ENCODE assay signal across 24 mouse cellular contexts in genomic region chr16:96600791-96601190, GRCm38 (mm10).
DNase-seq lines count a peak whose midpoint lies in the region; ATAC-seq and TF ChIP-seq lines count a peak whose summit lies in the region.
"Had no signal": no experiment of that assay in that cellular context is flagged by ENCODE, and none has a peak within 500 bp of the region (broad histone marks: within the 10 kb centered on the region; RNA-seq: fewer than 3 reads in every experiment).

No protein-coding gene starts in this region.

- TF ChIP-seq POLR2A in thymus, adult 2 months (IDR thresholded peaks at IDR 0.05; ENCODE audit: control insufficient read depth, extremely low read depth, insufficient read depth, low read length, poor library complexity), result no peak

- H3K9me3 ChIP-seq in kidney, embryonic 14.5 days (ENCODE audit: control insufficient read depth, low read length), result no peaks in the 10 kb centered on the region
- H3K9me3 ChIP-seq: embryonic facial prominence, embryonic 12.5 days; embryonic facial prominence, embryonic 15.5 days; forebrain, embryonic 15.5 days; heart, embryonic 12.5 days; heart, embryonic 15.5 days; hindbrain, embryonic 10.5 days; hindbrain, embryonic 13.5 days had no signal

- H3K36me3 ChIP-seq in kidney, embryonic 14.5 days (ENCODE audit: control insufficient read depth, insufficient read depth, low read length), result no peaks in the 10 kb centered on the region
- H3K36me3 ChIP-seq in thymus, adult 2 months (ENCODE audit: control insufficient read depth, insufficient read depth, low read length), result no peaks in the 10 kb centered on the region
- H3K36me3 ChIP-seq: embryonic facial prominence, embryonic 12.5 days; embryonic facial prominence, embryonic 15.5 days; forebrain, embryonic 15.5 days; heart, embryonic 12.5 days; heart, embryonic 15.5 days; hindbrain, embryonic 10.5 days; hindbrain, embryonic 13.5 days had no signal

- 75% methylated on average over 11 of the region's 11 CpGs for WGBS in kidney, embryonic 14.5 days
- WGBS in thymus, adult 2 months, result 91% methylated on average over 11 of the region's 11 CpGs

- H3K9ac ChIP-seq in kidney, embryonic 14.5 days (ENCODE audit: low read depth, low read length), result no peak overlapping the region
- H3K9ac ChIP-seq: embryonic facial prominence, embryonic 12.5 days; embryonic facial prominence, embryonic 15.5 days; forebrain, embryonic 15.5 days; heart, embryonic 12.5 days; heart, embryonic 15.5 days; hindbrain, embryonic 13.5 days had no signal

- TF ChIP-seq CTCF in thymus, adult 2 months (IDR thresholded peaks at IDR 0.05; ENCODE audit: borderline replicate concordance, control insufficient read depth, extremely low read depth, insufficient read depth, low read length, poor library complexity), result no peak

- no peaks in the 10 kb centered on the region for H3K27me3 ChIP-seq in kidney, embryonic 14.5 days (ENCODE audit: control insufficient read depth, insufficient read depth, low read length)
- no peaks in the 10 kb centered on the region for H3K27me3 ChIP-seq in thymus, adult 2 months (ENCODE audit: control insufficient read depth, insufficient read depth, low read length)
- H3K27me3 ChIP-seq: embryonic facial prominence, embryonic 12.5 days; embryonic facial prominence, embryonic 15.5 days; forebrain, embryonic 15.5 days; hindbrain, embryonic 13.5 days had no signal

- no peak for ATAC-seq in kidney, embryonic 14.5 days (ENCODE audit: low FRiP score, low TSS enrichment)
- ATAC-seq: CD4-positive, CD25-positive, alpha-beta regulatory T cell, adult 4 months; forebrain, embryonic 15.5 days had no signal

- H3K4me2 ChIP-seq in kidney, embryonic 14.5 days (replicated peaks; ENCODE audit: low read depth, low read length), result no peak overlapping the region
- H3K4me2 ChIP-seq: embryonic facial prominence, embryonic 12.5 days; embryonic facial prominence, embryonic 15.5 days; forebrain, embryonic 15.5 days; heart, embryonic 12.5 days; heart, embryonic 15.5 days; hindbrain, embryonic 13.5 days had no signal

- H3K4me1 ChIP-seq in kidney, embryonic 14.5 days (ENCODE audit: control insufficient read depth, insufficient read depth, low read length), result no peaks in the 10 kb centered on the region
- no peaks in the 10 kb centered on the region for H3K4me1 ChIP-seq in thymus, adult 2 months (replicated peaks; ENCODE audit: control insufficient read depth, insufficient read depth, low read length)
- H3K4me1 ChIP-seq: embryonic facial prominence, embryonic 12.5 days; embryonic facial prominence, embryonic 15.5 days; forebrain, embryonic 15.5 days; heart, embryonic 12.5 days; heart, embryonic 15.5 days; hindbrain, embryonic 10.5 days had no signal

- no peak overlapping the region for H3K27ac ChIP-seq in kidney, embryonic 14.5 days (ENCODE audit: low read depth, low read length)
- no peak overlapping the region for H3K27ac ChIP-seq in thymus, adult 2 months (ENCODE audit: control insufficient read depth, insufficient read depth, low read length)
- H3K27ac ChIP-seq: embryonic facial prominence, embryonic 12.5 days; embryonic facial prominence, embryonic 15.5 days; forebrain, embryonic 15.5 days; heart, embryonic 15.5 days; hindbrain, embryonic 10.5 days; hindbrain, embryonic 13.5 days had no signal

- DNase-seq in kidney, adult 18-20 months, result peak; percentile 29
- DNase-seq in kidney, postnatal 4 days, result no peak
- peak; percentile 60 for DNase-seq in kidney, adult 9 months
- DNase-seq in kidney, postnatal 36 days, result peak; percentile 31 to 49
- no peak for DNase-seq in thymus, adult 2 months
- DNase-seq: adrenal gland, adult 2 months; adrenal gland, postnatal 14 days; cerebellum, adult 11 months; cerebellum, adult 2 months; cerebellum, adult 9-11 months; cerebellum, postnatal 25 days; gastrocnemius, postnatal 25 days; heart, adult 18-20 months; heart, postnatal 10 days; heart, postnatal 36 days had no signal

- no peak overlapping the region for H3K4me3 ChIP-seq in kidney, embryonic 14.5 days (ENCODE audit: low read length)
- H3K4me3 ChIP-seq in thymus, adult 2 months (ENCODE audit: control insufficient read depth, insufficient read depth, low read length), result no peak overlapping the region
- H3K4me3 ChIP-seq: embryonic facial prominence, embryonic 12.5 days; embryonic facial prominence, embryonic 15.5 days; forebrain, embryonic 15.5 days; heart, embryonic 12.5 days; heart, embryonic 15.5 days; hindbrain, embryonic 10.5 days; hindbrain, embryonic 13.5 days had no signal

Comparison
In these comparisons a context has a peak if more than half of its experiments do, and no peak if none do; other contexts are left out.
1. DNase-seq: peak in kidney, adult 18-20 months (single experiment), kidney, adult 9 months (single experiment) and kidney, postnatal 36 days (2 of 2); none in kidney, postnatal 4 days (0 of 2) and thymus, adult 2 months (single experiment).